Mouse (Mus musculus): ENCODE measurements around the gene Fbxw7. TPM values are rescaled to one million over a fixed set of nuclear protein-coding genes. Genes with fewer than 3 reads are reported as not detected.
A peak's percentile ranks its signal among the peaks of the same experiment; 100 is the strongest.
"Not testable (repeated sequence)": the region's sequence is repeated elsewhere in the genome, so short reads cannot be mapped to it uniquely, and the experiment has no call there.

Fbxw7 gene
- polyA plus RNA-seq, 1 experiment from 2014 or later, result 8.9 TPM

DNA sequence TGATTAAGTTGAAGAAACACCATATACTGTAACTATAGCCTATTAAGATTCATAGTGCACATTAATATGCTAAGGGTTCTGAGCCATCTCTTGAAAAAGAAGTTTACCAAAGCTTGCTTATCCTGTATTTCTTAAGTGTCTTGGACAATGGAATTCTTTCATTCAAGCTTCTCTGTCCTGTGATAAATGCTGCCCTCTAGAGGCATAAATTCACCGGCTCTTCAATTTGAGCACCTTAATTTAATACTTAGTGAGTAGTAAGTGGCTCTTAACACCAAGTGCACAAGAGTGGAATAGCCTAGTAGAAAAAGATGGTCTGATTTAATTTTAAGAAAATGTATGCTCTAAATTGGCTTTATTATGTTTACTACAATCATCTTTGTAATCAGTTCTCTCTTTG lies 28.5 kb downstream of the Fbxw7 start:
- H3K27me3 ChIP-seq (ENCODE audit: control insufficient read depth, insufficient read depth, low read length), result no peaks in the 10 kb centered on the region
- no peak for ATAC-seq (ENCODE audit: insufficient number of reproducible peaks, insufficient read depth, low FRiP score, low read depth)
- no peak overlapping the region for H3K4me3 ChIP-seq (ENCODE audit: control insufficient read depth in 1 of 2, insufficient read depth in 1 of 2, low read depth in 1 of 2, low read length in 2 of 2)
- no peaks in the 10 kb centered on the region for H3K9me3 ChIP-seq (ENCODE audit: control insufficient read depth, low read length)
- H3K4me2 ChIP-seq (ENCODE audit: low read length), result no peak overlapping the region
- no peaks in the 10 kb centered on the region for H3K36me3 ChIP-seq (ENCODE audit: control insufficient read depth, insufficient read depth, low read length)
- no peak overlapping the region for H3K9ac ChIP-seq (ENCODE audit: low read length)
- H3K4me1 ChIP-seq (ENCODE audit: control insufficient read depth in 2 of 2, insufficient read depth in 2 of 2, low read length in 2 of 2), result peaks cover 2 to 13% of the 10 kb centered on the region in 2 experiments
- 16% methylated on average over 1 of the region's 1 CpGs for WGBS
- no peak overlapping the region for H3K27ac ChIP-seq (replicated peaks in 1 of 2; ENCODE audit: control insufficient read depth in 1 of 2, insufficient read depth in 1 of 2, low read depth in 2 of 2, low read length in 2 of 2)

DNA sequence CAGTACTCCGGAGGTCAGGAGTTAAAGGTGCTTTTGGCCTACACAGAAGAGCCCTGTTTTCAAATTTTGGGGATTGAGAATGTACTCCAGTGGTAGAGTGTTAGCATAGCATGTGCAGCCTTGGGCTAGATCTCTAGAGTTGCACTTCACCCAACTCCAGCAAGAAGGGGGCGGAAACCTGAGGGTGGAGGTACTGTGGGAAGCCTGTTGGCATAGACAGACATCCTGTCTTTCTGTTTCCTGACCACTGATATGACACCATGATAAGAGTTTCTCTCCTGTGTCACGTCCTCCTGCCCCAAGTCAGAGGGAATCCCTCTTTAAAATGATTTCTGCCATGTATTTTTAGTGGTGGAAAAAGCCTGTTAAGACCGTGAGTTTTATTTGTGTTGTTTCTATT lies 33.7 kb downstream of the Fbxw7 start:
- 0 out of 4 replicates have a peak overlapping the region, but pooled peaks have one; percentile 1 to 19 for H3K27ac ChIP-seq (replicated peaks in 1 of 2; ENCODE audit: control insufficient read depth in 1 of 2, insufficient read depth in 1 of 2, low read depth in 2 of 2, low read length in 2 of 2)
- no peak; the same call in 1 of the 2 replicates for ATAC-seq (ENCODE audit: insufficient number of reproducible peaks, insufficient read depth, low FRiP score, low read depth)
- 66% methylated on average over 4 of the region's 4 CpGs for WGBS
- no peak overlapping the region for H3K4me2 ChIP-seq (ENCODE audit: low read length)
- no peak overlapping the region for H3K4me3 ChIP-seq (ENCODE audit: control insufficient read depth in 1 of 2, insufficient read depth in 1 of 2, low read depth in 1 of 2, low read length in 2 of 2)
- peaks cover 10 to 29% of the 10 kb centered on the region in 2 experiments for H3K4me1 ChIP-seq (ENCODE audit: control insufficient read depth in 2 of 2, insufficient read depth in 2 of 2, low read length in 2 of 2)
- no peaks in the 10 kb centered on the region for H3K36me3 ChIP-seq (ENCODE audit: control insufficient read depth, insufficient read depth, low read length)
- H3K27me3 ChIP-seq (ENCODE audit: control insufficient read depth, insufficient read depth, low read length), result no peaks in the 10 kb centered on the region
- no peaks in the 10 kb centered on the region for H3K9me3 ChIP-seq (ENCODE audit: control insufficient read depth, low read length)
- no peak overlapping the region for H3K9ac ChIP-seq (ENCODE audit: low read length)

DNA sequence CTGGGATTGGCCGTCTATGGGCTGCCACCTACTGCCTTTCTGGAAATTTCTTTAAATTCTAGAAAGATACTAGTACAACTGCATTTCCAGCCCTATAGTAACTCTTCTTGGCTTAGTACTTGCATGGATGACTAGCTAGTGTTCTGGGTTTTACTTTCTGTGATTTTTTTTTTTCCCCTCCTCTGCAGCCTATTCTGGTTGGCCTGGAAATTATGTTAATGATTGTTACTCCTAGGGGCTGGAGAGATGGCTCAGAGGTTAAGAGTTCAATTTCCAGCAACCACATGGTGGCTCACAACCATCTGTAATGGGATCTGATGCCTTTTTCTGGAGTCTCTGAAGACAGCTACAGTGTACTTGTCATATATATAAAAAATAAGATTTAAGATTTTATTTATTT lies 35.4 kb downstream of the Fbxw7 start:
- no peaks in the 10 kb centered on the region for H3K9me3 ChIP-seq (ENCODE audit: control insufficient read depth, low read length)
- no peak overlapping the region for H3K4me2 ChIP-seq (ENCODE audit: low read length)
- H3K27me3 ChIP-seq (ENCODE audit: control insufficient read depth, insufficient read depth, low read length), result no peaks in the 10 kb centered on the region
- ATAC-seq (ENCODE audit: insufficient number of reproducible peaks, insufficient read depth, low FRiP score, low read depth), result no peak
- H3K9ac ChIP-seq (ENCODE audit: low read length), result no peak overlapping the region
- 86% methylated on average over 1 of the region's 1 CpGs for WGBS
- H3K4me3 ChIP-seq (ENCODE audit: control insufficient read depth in 1 of 2, insufficient read depth in 1 of 2, low read depth in 1 of 2, low read length in 2 of 2), result no peak overlapping the region
- no peak overlapping the region for H3K27ac ChIP-seq (replicated peaks in 1 of 2; ENCODE audit: control insufficient read depth in 1 of 2, insufficient read depth in 1 of 2, low read depth in 2 of 2, low read length in 2 of 2)
- peaks cover 10 to 29% of the 10 kb centered on the region in 2 experiments for H3K4me1 ChIP-seq (ENCODE audit: control insufficient read depth in 2 of 2, insufficient read depth in 2 of 2, low read length in 2 of 2)
- H3K36me3 ChIP-seq (ENCODE audit: control insufficient read depth, insufficient read depth, low read length), result no peaks in the 10 kb centered on the region

DNA sequence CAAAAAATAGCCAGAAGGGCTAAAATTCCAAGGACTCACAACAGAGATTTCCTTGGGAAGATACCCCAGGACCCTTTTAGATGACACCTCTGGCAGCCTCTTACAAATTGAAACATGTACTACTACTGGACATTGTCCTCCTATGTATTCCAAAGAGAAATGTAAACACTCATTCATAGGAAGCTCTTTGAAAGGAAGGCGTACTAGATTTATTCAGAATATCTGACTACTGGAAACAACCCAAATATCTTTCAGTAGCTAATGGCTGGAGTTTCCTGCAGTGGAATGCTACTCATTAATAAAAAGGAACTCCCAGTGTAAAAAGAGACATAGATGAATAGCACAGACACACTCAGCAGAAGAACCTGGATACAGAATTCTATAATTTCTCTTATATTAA lies 36.7 kb downstream of the Fbxw7 start:
- Histone ChIP-seq H3K9me3 (ENCODE audit: control insufficient read depth, low read length) (no peaks in the 10 kb centered on the region), H3K4me3 (ENCODE audit: control insufficient read depth in 1 of 2, insufficient read depth in 1 of 2, low read depth in 1 of 2, low read length in 2 of 2) (no peak overlapping the region), H3K36me3 (ENCODE audit: control insufficient read depth, insufficient read depth, low read length) (no peaks in the 10 kb centered on the region), H3K9ac (ENCODE audit: low read length) (no peak overlapping the region), H3K4me2 (ENCODE audit: low read length) (no peak overlapping the region), H3K27ac (replicated peaks in 1 of 2; ENCODE audit: control insufficient read depth in 1 of 2, insufficient read depth in 1 of 2, low read depth in 2 of 2, low read length in 2 of 2) (no peak overlapping the region), H3K4me1 (ENCODE audit: control insufficient read depth in 2 of 2, insufficient read depth in 2 of 2, low read length in 2 of 2) (peaks cover 10 to 25% of the 10 kb centered on the region in 2 experiments), H3K27me3 (ENCODE audit: control insufficient read depth, insufficient read depth, low read length) (no peaks in the 10 kb centered on the region)
- WGBS, result 38% methylated on average over 1 of the region's 1 CpGs
- no peak for ATAC-seq (ENCODE audit: insufficient number of reproducible peaks, insufficient read depth, low FRiP score, low read depth)

DNA sequence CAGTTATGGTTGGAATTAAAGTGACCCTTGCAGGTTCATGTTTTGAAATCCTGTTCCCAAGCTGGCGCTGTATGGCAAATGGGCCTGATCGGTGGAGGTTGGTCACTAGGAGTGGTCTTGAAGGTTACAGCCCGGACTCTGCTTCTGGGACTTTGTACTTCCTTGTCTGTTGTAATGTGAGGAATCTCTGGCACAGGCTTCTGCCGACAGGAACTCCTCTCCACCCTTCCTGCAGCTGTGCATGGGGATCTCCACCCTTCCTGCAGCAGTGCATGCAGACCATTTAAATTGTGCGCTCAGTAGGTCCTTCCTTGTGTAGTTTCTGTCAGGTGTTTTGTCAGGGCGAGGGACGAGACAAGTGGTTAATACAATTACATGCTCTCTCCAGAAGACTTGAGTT lies 37.8 kb downstream of the Fbxw7 start:
- no peaks in the 10 kb centered on the region for H3K36me3 ChIP-seq (ENCODE audit: control insufficient read depth, insufficient read depth, low read length)
- no peak overlapping the region for H3K4me3 ChIP-seq (ENCODE audit: control insufficient read depth in 1 of 2, insufficient read depth in 1 of 2, low read depth in 1 of 2, low read length in 2 of 2)
- peak overlapping the region; percentile 9 for H3K4me2 ChIP-seq (ENCODE audit: low read length)
- H3K27me3 ChIP-seq (ENCODE audit: control insufficient read depth, insufficient read depth, low read length), result no peaks in the 10 kb centered on the region
- peak overlapping the region; percentile 66 to 68; a peak in 3 of 4 replicates for H3K27ac ChIP-seq (replicated peaks in 1 of 2; ENCODE audit: control insufficient read depth in 1 of 2, insufficient read depth in 1 of 2, low read depth in 2 of 2, low read length in 2 of 2)
- H3K9me3 ChIP-seq (ENCODE audit: control insufficient read depth, low read length), result no peaks in the 10 kb centered on the region
- peaks cover 10 to 16% of the 10 kb centered on the region in 2 experiments for H3K4me1 ChIP-seq (ENCODE audit: control insufficient read depth in 2 of 2, insufficient read depth in 2 of 2, low read length in 2 of 2)
- no peak for ATAC-seq (ENCODE audit: insufficient number of reproducible peaks, insufficient read depth, low FRiP score, low read depth)
- WGBS, result 40% methylated on average over 7 of the region's 7 CpGs
- no peak overlapping the region for H3K9ac ChIP-seq (ENCODE audit: low read length)

DNA sequence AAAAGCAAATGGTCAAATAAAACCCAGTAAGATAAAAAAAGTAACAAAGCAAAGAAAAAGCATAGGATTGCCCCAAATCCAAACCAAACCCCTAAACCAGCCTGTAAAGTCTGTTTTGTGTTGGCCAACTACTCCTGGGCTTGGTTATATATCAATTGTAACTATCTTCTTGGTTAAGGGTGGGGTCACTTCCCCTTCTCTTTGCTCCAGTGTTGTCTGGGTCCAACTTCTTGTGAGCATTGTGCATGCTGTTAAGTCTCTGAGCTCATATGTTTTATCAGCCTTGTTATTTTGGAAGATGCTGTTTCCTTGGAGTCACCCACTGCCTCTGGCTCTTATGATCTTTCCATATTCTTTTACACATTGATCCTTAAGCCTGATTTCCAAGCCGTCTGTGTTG lies 39.4 kb downstream of the Fbxw7 start:
- Histone ChIP-seq H3K9me3 (ENCODE audit: control insufficient read depth, low read length) (no peaks in the 10 kb centered on the region), H3K4me2 (ENCODE audit: low read length) (no peak overlapping the region), H3K9ac (ENCODE audit: low read length) (no peak overlapping the region), H3K36me3 (ENCODE audit: control insufficient read depth, insufficient read depth, low read length) (no peaks in the 10 kb centered on the region), H3K27ac (replicated peaks in 1 of 2; ENCODE audit: control insufficient read depth in 1 of 2, insufficient read depth in 1 of 2, low read depth in 2 of 2, low read length in 2 of 2) (no peak overlapping the region; a peak in 1 of 4 replicates), H3K4me3 (ENCODE audit: control insufficient read depth in 1 of 2, insufficient read depth in 1 of 2, low read depth in 1 of 2, low read length in 2 of 2) (no peak overlapping the region), H3K4me1 (ENCODE audit: control insufficient read depth in 2 of 2, insufficient read depth in 2 of 2, low read length in 2 of 2) (peaks cover 6 to 16% of the 10 kb centered on the region in 2 experiments), H3K27me3 (ENCODE audit: control insufficient read depth, insufficient read depth, low read length) (no peaks in the 10 kb centered on the region)
- ATAC-seq (ENCODE audit: insufficient number of reproducible peaks, insufficient read depth, low FRiP score, low read depth), result no peak
- 69% methylated on average over 1 of the region's 1 CpGs for WGBS

DNA sequence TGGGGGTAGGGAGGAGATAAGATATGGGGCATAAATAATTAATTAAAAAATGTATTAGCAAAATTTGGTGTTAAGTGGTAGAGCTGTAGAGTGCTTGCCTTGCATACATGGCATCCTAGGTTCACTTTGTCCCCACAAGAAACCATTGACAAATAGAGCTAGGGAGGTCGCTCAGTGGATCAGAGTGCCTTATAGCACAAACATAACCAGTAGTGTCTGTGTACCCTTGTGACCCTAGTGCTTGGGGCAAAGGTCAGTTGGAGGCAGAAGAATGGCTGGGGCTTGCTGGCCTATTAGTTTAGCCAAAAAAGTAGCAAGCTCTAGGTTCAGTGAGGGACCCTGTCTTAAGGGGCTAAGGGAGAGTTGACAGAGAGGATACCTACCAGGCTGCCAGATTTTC lies 45.6 kb downstream of the Fbxw7 start:
- Histone ChIP-seq H3K9ac (ENCODE audit: low read length) (no peak overlapping the region), H3K36me3 (ENCODE audit: control insufficient read depth, insufficient read depth, low read length) (0 out of 2 replicates have a peak, but pooled peaks cover 4% of the 10 kb centered on the region), H3K9me3 (ENCODE audit: control insufficient read depth, low read length) (no peaks in the 10 kb centered on the region), H3K4me1 (ENCODE audit: control insufficient read depth in 2 of 2, insufficient read depth in 2 of 2, low read length in 2 of 2) (no peaks in the 10 kb centered on the region), H3K4me3 (ENCODE audit: control insufficient read depth in 1 of 2, insufficient read depth in 1 of 2, low read depth in 1 of 2, low read length in 2 of 2) (no peak overlapping the region), H3K4me2 (ENCODE audit: low read length) (no peak overlapping the region), H3K27ac (replicated peaks in 1 of 2; ENCODE audit: control insufficient read depth in 1 of 2, insufficient read depth in 1 of 2, low read depth in 2 of 2, low read length in 2 of 2) (no peak overlapping the region), H3K27me3 (ENCODE audit: control insufficient read depth, insufficient read depth, low read length) (no peaks in the 10 kb centered on the region)
- no peak for ATAC-seq (ENCODE audit: insufficient number of reproducible peaks, insufficient read depth, low FRiP score, low read depth)
- WGBS, result 86% methylated on average over 1 of the region's 1 CpGs

DNA sequence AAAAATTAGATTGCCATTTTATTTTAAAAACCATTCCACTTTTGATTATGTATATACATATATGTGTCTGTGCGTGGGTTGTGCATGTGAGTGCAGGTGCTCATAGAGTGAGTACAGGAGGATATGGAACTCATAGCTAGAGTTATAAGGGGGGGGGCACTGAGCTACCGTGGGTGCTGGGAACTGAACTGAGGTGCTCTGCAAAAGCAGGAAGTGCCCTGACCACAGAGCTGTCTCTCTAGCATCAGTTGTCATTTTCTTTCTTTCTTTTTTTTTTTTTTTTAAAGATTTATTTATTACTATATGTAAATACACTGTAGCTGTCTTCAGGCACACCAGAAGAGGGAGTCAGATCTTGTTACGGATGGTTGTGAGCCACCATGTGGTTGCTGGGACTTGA lies 46.7 kb downstream of the Fbxw7 start:
- H3K4me2 ChIP-seq (ENCODE audit: low read length); H3K9me3 ChIP-seq (ENCODE audit: control insufficient read depth, low read length); H3K9ac ChIP-seq (ENCODE audit: low read length); H3K4me1 ChIP-seq (ENCODE audit: control insufficient read depth in 2 of 2, insufficient read depth in 2 of 2, low read length in 2 of 2); H3K36me3 ChIP-seq (ENCODE audit: control insufficient read depth, insufficient read depth, low read length); H3K27ac ChIP-seq (replicated peaks in 1 of 2; ENCODE audit: control insufficient read depth in 1 of 2, insufficient read depth in 1 of 2, low read depth in 2 of 2, low read length in 2 of 2); H3K4me3 ChIP-seq (ENCODE audit: control insufficient read depth in 1 of 2, insufficient read depth in 1 of 2, low read depth in 1 of 2, low read length in 2 of 2); H3K27me3 ChIP-seq (ENCODE audit: control insufficient read depth, insufficient read depth, low read length); ATAC-seq (ENCODE audit: insufficient number of reproducible peaks, insufficient read depth, low FRiP score, low read depth): not testable (repeated sequence)
- WGBS, result 90% methylated on average over 3 of the region's 3 CpGs
